ENCODE assay signal across 15 mouse cellular contexts in the genomic region with DNA sequence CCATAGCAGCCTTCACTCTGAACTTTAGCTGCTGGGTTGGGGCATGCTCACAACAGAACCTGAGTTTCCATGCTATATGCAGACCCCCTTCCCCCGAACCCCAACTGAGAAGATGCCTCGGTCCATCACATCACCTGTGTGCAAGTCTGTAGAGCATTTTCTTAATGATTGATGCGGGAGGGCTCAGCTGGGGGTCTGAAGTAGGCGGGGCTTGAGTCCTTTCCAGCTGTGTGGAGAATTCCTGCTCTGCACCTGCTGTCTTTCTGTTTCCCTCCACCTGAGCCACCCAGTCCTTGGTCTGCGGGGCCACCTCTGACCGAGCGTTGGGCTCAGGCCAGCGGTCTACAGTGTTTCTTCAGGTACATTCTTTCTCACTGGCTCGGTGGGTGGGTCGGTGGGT. TPM values are rescaled to one million over a fixed set of nuclear protein-coding genes. Genes with fewer than 3 reads are reported as not detected.
DNase-seq lines count a peak whose midpoint lies in the region; ATAC-seq and TF ChIP-seq lines count a peak whose summit lies in the region.
"Had no signal": no experiment of that assay in that cellular context is flagged by ENCODE, and none has a peak within 500 bp of the region (broad histone marks: within the 10 kb centered on the region; RNA-seq: fewer than 3 reads in every experiment).

A gene (plus strand): TSS at position 301 of the 400 bp plus-strand sequence.

- H3K27me3 ChIP-seq in heart, embryonic 15.5 days, result peaks cover 44% of the 10 kb centered on the region
- 0 out of 2 replicates have a peak, but pooled peaks cover 3% of the 10 kb centered on the region for H3K27me3 ChIP-seq in kidney, postnatal 0 days (ENCODE audit: insufficient read depth, low read length)
- H3K27me3 ChIP-seq in hindbrain, embryonic 16.5 days (replicated peaks; ENCODE audit: control insufficient read depth, insufficient read depth, low read length), result peaks cover 13% of the 10 kb centered on the region; the same call in 1 of the 2 replicates
- H3K27me3 ChIP-seq in midbrain, embryonic 16.5 days (ENCODE audit: control insufficient read depth, insufficient read depth, low read depth, low read length), result peaks cover 21% of the 10 kb centered on the region

- H3K9ac ChIP-seq in heart, embryonic 15.5 days, result no peak within 1 kb of the TSS
- H3K9ac ChIP-seq in kidney, postnatal 0 days (ENCODE audit: low read depth, low read length), result no peak within 1 kb of the TSS
- no peak within 1 kb of the TSS; the same call in 1 of the 2 replicates for H3K9ac ChIP-seq in hindbrain, embryonic 16.5 days (ENCODE audit: low read depth, low read length)
- H3K9ac ChIP-seq in midbrain, embryonic 16.5 days (ENCODE audit: low read depth, low read length), result no peak within 1 kb of the TSS
- H3K9ac ChIP-seq: lung, embryonic 15.5 days; neural tube, embryonic 12.5 days had no signal

- H3K4me2 ChIP-seq in heart, embryonic 15.5 days, result peak within 1 kb of the TSS; percentile 20; the same call in 1 of the 2 replicates
- H3K4me2 ChIP-seq in kidney, postnatal 0 days (ENCODE audit: low read length), result peak within 1 kb of the TSS; percentile 47
- H3K4me2 ChIP-seq in hindbrain, embryonic 16.5 days (ENCODE audit: low read length), result peak within 1 kb of the TSS; percentile 39
- peak within 1 kb of the TSS; percentile 28; the same call in 1 of the 2 replicates for H3K4me2 ChIP-seq in midbrain, embryonic 16.5 days (ENCODE audit: low read length)
- H3K4me2 ChIP-seq: lung, embryonic 15.5 days; neural tube, embryonic 12.5 days had no signal

- TF ChIP-seq CTCF in kidney, postnatal 0 days (IDR thresholded peaks at IDR 0.05; ENCODE audit: low read depth), result no peak

- no peak for ATAC-seq in heart, embryonic 15.5 days (replicated peaks; ENCODE audit: insufficient number of reproducible peaks, insufficient read depth, low FRiP score, low read depth)
- no peak for ATAC-seq in kidney, postnatal 0 days (replicated peaks; ENCODE audit: low FRiP score, low read depth)
- ATAC-seq in hindbrain, embryonic 16.5 days, result no peak
- ATAC-seq in midbrain, embryonic 16.5 days, result no peak

- no peaks in the 10 kb centered on the region for H3K9me3 ChIP-seq in heart, embryonic 15.5 days (replicated peaks)
- no peaks in the 10 kb centered on the region for H3K9me3 ChIP-seq in kidney, postnatal 0 days (replicated peaks; ENCODE audit: low read length)
- no peaks in the 10 kb centered on the region for H3K9me3 ChIP-seq in hindbrain, embryonic 16.5 days (ENCODE audit: control insufficient read depth, low read length)
- H3K9me3 ChIP-seq in midbrain, embryonic 16.5 days (replicated peaks; ENCODE audit: control insufficient read depth, low read length, poor library complexity, severe bottlenecking), result no peaks in the 10 kb centered on the region
- H3K9me3 ChIP-seq: lung, embryonic 15.5 days; neural tube, embryonic 12.5 days had no signal

- H3K27ac ChIP-seq in heart, embryonic 15.5 days, result no peak within 1 kb of the TSS
- H3K27ac ChIP-seq in kidney, postnatal 0 days, result no peak within 1 kb of the TSS
- no peak within 1 kb of the TSS for H3K27ac ChIP-seq in hindbrain, embryonic 16.5 days (ENCODE audit: low read depth, low read length)
- H3K27ac ChIP-seq in midbrain, embryonic 16.5 days (ENCODE audit: low read length), result no peak within 1 kb of the TSS
- H3K27ac ChIP-seq: lung, embryonic 15.5 days; neural tube, embryonic 12.5 days had no signal

- H3K4me1 ChIP-seq in heart, embryonic 15.5 days (replicated peaks), result no peaks in the 10 kb centered on the region; the same call in 1 of the 2 replicates
- 0 out of 2 replicates have a peak, but pooled peaks cover 3% of the 10 kb centered on the region for H3K4me1 ChIP-seq in kidney, postnatal 0 days (replicated peaks; ENCODE audit: insufficient read depth, low read length)
- peaks cover 8% of the 10 kb centered on the region for H3K4me1 ChIP-seq in hindbrain, embryonic 16.5 days (ENCODE audit: control insufficient read depth, insufficient read depth, low read depth, low read length)
- H3K4me1 ChIP-seq in midbrain, embryonic 16.5 days (ENCODE audit: control insufficient read depth, insufficient read depth, low read length), result no peaks in the 10 kb centered on the region; the same call in 1 of the 2 replicates
- H3K4me1 ChIP-seq: lung, embryonic 15.5 days; megakaryocyte, embryonic 14.5 days; neural tube, embryonic 12.5 days had no signal

- WGBS in heart, embryonic 15.5 days, result 29% methylated on average over 10 of the region's 10 CpGs
- WGBS in kidney, postnatal 0 days, result 21% methylated on average over 10 of the region's 10 CpGs
- WGBS in hindbrain, embryonic 16.5 days, result 20% methylated on average over 10 of the region's 10 CpGs
- 19% methylated on average over 10 of the region's 10 CpGs for WGBS in midbrain, embryonic 16.5 days

- peak within 1 kb of the TSS; percentile 11; the same call in 1 of the 2 replicates for H3K4me3 ChIP-seq in heart, embryonic 15.5 days
- H3K4me3 ChIP-seq in kidney, postnatal 0 days (replicated peaks; ENCODE audit: low read depth, low read length), result 0 out of 2 replicates have a peak within 1 kb of the TSS, but pooled peaks have one; percentile 7
- H3K4me3 ChIP-seq in hindbrain, embryonic 16.5 days (ENCODE audit: low read length), result peak within 1 kb of the TSS; percentile 11; the same call in 1 of the 2 replicates
- no peak within 1 kb of the TSS for H3K4me3 ChIP-seq in midbrain, embryonic 16.5 days (ENCODE audit: low read depth, low read length)
- H3K4me3 ChIP-seq: lung, embryonic 15.5 days; megakaryocyte, embryonic 14.5 days; neural tube, embryonic 12.5 days had no signal

- no peak for DNase-seq in heart, adult 8-10 months (ENCODE audit: low spot score)
- no peak for DNase-seq in kidney, postnatal 0 days (ENCODE audit: low spot score)
- DNase-seq in kidney, adult 18-20 months, result no peak
- no peak for DNase-seq in cerebellum, postnatal 4 days (ENCODE audit: low spot score in 2 of 2)
- no peak for DNase-seq in gastrocnemius, adult 8-10 months (ENCODE audit: low spot score in 2 of 2)
- DNase-seq: cerebellum, adult 2 months; right cerebral cortex, adult 18-20 months; thymus, adult 18-20 months had no signal

- H3K36me3 ChIP-seq in heart, embryonic 15.5 days, result no peaks in the 10 kb centered on the region
- no peaks in the 10 kb centered on the region for H3K36me3 ChIP-seq in kidney, postnatal 0 days (ENCODE audit: insufficient read depth, low read length)
- no peaks in the 10 kb centered on the region for H3K36me3 ChIP-seq in hindbrain, embryonic 16.5 days (ENCODE audit: control insufficient read depth, insufficient read depth, low read length)
- no peaks in the 10 kb centered on the region for H3K36me3 ChIP-seq in midbrain, embryonic 16.5 days (ENCODE audit: control insufficient read depth, insufficient read depth, low read length)
- H3K36me3 ChIP-seq: lung, embryonic 15.5 days; neural tube, embryonic 12.5 days had no signal

RNA-seq across cellular contexts. Expression of the gene that starts here (rescaled TPM):
- polyA plus RNA-seq in heart, embryonic 15.5 days (2015; fragmentation: Nextera tagmentation; extraction: Ambion mirVana), result 1.6 and 2.1 TPM in 2 replicates
- total RNA-seq in heart, adult 8-10 months (2022), result 1 to 10 TPM; 3.7 to 7.5 (median 5.7) TPM
- 1.1 and 1.5 TPM in 2 replicates for polyA plus RNA-seq in kidney, postnatal 0 days (2015; fragmentation: Nextera tagmentation; extraction: Ambion mirVana)
- 1.8 and 3.1 TPM in 2 replicates for polyA plus RNA-seq in hindbrain, embryonic 16.5 days (2015; fragmentation: Nextera tagmentation; extraction: Ambion mirVana)
- polyA plus RNA-seq in midbrain, embryonic 16.5 days (2015; fragmentation: Nextera tagmentation; extraction: Ambion mirVana), result 0.32 and 1.0 TPM in 2 replicates
- 1 to 10 TPM; 1.3 to 2.5 (median 2.2) TPM for total RNA-seq in gastrocnemius, adult 8-10 months (2022)
- total RNA-seq: liver, adult 2 months had no signal
